Mouse (Mus musculus): Measurements from ENCODE around the gene Mob1b. TPM values are rescaled to one million over a fixed set of nuclear protein-coding genes. Genes with fewer than 3 reads are reported as not detected.
A peak's percentile ranks its signal among the peaks of the same experiment; 100 is the strongest.

Gene Mob1b
- total RNA-seq, 2 experiments from 2014 or later: 24.4 to 26.2 TPM

GRCm38 (mm10) chr5:88768201-88768600, 47.5 kb downstream of the Mob1b start:
- DNase-seq (ENCODE audit: low spot score in 2 of 2): no peak

- DNase-seq (ENCODE audit: low spot score in 2 of 2): no peak
Observed at GRCm38 (mm10) chr5:88782072-88782765, 61.6 kb downstream of the Mob1b start.

DNA sequence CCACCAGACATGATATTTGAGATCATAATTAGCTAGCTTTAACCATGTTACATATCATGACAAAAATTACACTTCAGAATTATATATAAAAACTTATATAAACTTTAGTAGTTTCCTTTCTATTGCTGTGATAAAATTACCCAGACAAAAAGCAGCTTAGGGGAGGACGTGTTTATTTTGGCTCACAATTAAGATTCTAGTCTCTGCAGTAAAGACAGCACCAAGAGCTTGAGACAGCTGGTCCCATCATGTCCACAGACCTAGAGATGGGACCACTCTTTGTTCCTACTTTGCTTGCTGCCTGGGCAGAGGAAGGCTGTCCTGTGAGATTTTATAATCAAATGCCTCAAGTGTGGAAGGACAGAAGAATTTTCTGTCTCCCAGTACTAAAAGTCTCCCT, 64.4 kb downstream of the Mob1b start:
- no peak for DNase-seq (ENCODE audit: low spot score in 2 of 2)

- no peak for DNase-seq (ENCODE audit: low spot score in 2 of 2)
Observed at GRCm38 (mm10) chr5:88790675-88791074, 70.0 kb downstream of the Mob1b start.

DNA sequence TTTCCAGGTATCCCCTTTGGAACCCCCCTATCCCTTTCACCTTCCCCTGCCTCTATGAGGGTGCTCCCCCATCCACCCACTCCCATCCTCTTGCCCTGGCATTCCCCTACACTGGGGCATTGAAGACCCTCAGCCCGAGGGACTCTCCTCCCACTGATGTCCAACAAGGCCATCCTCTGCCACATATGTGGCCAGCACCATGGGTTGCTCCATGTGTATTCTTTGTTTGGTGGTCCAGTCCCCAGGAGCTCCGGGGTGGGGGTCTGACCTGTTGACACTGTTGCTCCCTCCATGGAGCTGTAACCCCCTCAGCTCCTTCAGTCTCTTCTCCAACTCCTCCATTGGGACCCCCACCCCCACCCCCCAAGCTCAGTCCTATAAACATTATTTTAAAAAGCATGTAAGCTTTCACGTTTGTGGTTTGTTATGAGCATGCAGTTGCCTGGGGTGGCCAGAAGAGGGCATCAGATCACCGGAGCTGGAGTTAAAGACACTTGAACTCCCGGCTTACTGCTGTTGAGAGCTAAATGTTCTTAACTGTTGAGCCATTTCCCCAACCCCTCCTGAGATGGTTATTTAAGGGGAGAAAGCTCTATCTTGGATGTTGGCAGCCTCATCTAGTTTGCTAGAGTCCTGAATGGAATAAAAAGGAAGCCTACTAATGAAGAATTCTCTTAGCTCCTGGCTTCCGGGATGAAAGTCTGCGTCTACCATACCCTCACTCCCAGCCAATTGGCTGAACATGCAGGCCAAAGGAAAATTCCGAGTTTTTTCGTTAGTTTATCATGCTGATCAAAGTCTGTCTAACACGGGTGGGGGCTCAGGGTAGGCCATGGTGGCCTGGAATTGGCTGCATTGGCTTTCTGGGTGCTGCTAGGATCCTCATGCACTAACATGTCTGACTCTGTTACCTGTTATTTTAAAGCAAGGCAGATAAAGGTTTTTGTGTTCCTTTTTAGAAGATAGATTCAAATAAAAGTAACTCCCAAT, 70.9 kb downstream of the Mob1b start:
- DNase-seq (ENCODE audit: low spot score in 2 of 2): peak; percentile 16 to 50

GRCm38 (mm10) chr5:88793676-88794075, 73.0 kb downstream of the Mob1b start:
- no peak for DNase-seq (ENCODE audit: low spot score in 2 of 2)

GRCm38 (mm10) chr5:88795910-88796584, 75.4 kb downstream of the Mob1b start:
- DNase-seq (ENCODE audit: low spot score in 2 of 2): no peak

GRCm38 (mm10) chr5:88796588-88796987, 75.9 kb downstream of the Mob1b start:
- DNase-seq (ENCODE audit: low spot score in 2 of 2): no peak

DNA sequence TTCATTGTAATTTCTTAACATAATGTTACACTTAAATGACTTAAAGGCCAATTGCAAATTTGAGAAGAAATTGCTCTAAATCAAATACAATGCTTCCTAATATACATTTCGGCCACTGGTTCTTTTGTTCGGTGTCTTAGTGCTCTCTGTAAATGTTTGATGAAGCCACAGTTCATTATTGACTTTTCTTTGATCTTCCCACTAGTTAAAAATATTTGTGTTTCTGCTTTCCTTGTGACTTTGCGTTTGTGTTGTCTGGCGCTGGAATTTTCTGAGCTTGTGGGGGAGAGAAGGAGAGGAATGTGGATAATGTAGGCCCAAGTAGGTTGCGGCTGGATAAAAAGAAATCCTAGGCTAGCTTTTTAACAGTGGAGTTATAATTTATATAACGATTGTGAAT, 76.5 kb downstream of the Mob1b start:
- DNase-seq (ENCODE audit: low spot score in 2 of 2): no peak

DNA sequence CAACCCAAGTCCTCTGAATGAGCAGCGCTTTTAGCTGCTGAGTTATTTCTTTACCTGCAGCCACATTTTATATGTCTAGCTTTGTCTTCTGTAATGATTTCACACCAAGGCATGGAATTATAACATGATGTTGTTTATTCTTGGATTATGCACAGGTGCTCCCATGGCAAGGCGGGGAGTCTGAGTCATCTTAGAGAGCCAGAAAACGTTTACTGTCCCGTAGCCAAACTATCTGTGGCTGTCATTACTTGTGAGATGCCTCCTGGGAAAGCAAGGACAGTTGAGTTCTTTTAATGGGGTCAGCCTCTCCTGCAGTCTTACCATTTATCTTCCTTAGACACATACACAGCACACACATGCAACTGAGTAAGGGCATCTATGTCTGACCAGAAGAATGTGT, 85.0 kb downstream of the Mob1b start:
- DNase-seq (ENCODE audit: low spot score in 2 of 2): no peak

- DNase-seq (ENCODE audit: low spot score in 2 of 2): no peak
Observed at GRCm38 (mm10) chr5:88806278-88806677, 85.6 kb downstream of the Mob1b start.

DNA sequence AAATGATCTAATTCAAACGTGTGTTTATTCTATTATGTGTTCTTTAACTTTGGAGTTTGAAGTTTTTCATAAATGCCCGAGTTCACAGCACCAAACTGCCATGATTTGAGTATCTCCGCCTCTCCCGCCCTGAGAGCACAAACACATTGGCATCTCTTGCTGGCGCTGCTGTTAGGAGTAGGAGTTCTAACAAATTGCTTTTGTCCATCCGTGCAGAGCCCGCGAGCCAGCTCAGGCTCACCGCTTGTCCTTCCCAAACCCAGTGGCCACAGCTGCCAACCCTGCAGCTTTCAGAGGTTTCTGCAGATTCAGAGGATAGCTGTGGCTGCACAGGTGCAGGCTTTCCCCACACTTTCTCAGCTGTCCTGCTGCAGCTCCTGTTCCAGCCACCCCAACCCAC, 86.7 kb downstream of the Mob1b start:
- DNase-seq (ENCODE audit: low spot score in 2 of 2): no peak

- no peak for DNase-seq (ENCODE audit: low spot score in 2 of 2)
Observed at GRCm38 (mm10) chr5:88813188-88813587, 92.5 kb downstream of the Mob1b start.

Other genes with a start within 250 kb of the Mob1b start
- gene Enam, start 232.9 kb upstream of the Mob1b start, total RNA-seq (2021): not detected
- under 1 TPM; 0.51 to 0.87 TPM for gene Jchain, start 193.0 kb upstream of the Mob1b start, total RNA-seq (2021)
- 10 to 100 TPM; 29.4 to 29.8 TPM for gene Utp3, start 166.4 kb upstream of the Mob1b start, total RNA-seq (2021)
- 100 to 1,000 TPM; 181 TPM for gene Rufy3, start 155.8 kb upstream of the Mob1b start, total RNA-seq (2021)
- gene Grsf1, start 44.7 kb upstream of the Mob1b start, total RNA-seq (2021): 100 to 1,000 TPM; 103 to 109 TPM
- 10 to 100 TPM; 15.1 to 18.7 TPM for gene Dck, start 44.1 kb downstream of the Mob1b start, total RNA-seq (2021)
- gene Slc4a4, start 166.0 kb downstream of the Mob1b start, total RNA-seq (2021): 100 to 1,000 TPM in 1 of 2 experiments, 10 to 100 TPM in 1; 96.7 to 104 TPM

All from left cerebral cortex, adult 18-20 months (tissue).